Mouse (Mus musculus) CH12.LX (cell line): Measurements from ENCODE around the gene Zfp382. TPM values are rescaled to one million over a fixed set of nuclear protein-coding genes. Genes with fewer than 3 reads are reported as not detected.
A peak's percentile ranks its signal among the peaks of the same experiment; 100 is the strongest.

Experiments
- DNase-seq: peaks from one replicate; pipeline ENCODE4 v3.0.0-alpha.2; 2013; ENCODE audit errors: extremely low read depth
- H3K27ac ChIP-seq: 2 replicates; pipeline ENCODE4 v1.5.1; 2012; ENCODE audit warnings: low read depth, mild to moderate bottlenecking, control low read depth, moderate library complexity; ENCODE audit not compliant: insufficient read depth
- H3K27me3 ChIP-seq: replicated peaks from 2 replicates; pipeline ENCODE3; 2012; ENCODE audit warnings: inconsistent platforms
- H3K36me3 ChIP-seq, 2 experiments: replicated peaks in 1 of 2; 2 replicates each; pipeline versions ENCODE3 to v1.6.1; 2012; ENCODE audit warnings: inconsistent platforms in 1 of 2, low read length in 1 of 2, mild to moderate bottlenecking in 1 of 2, mixed read lengths in 1 of 2, moderate library complexity in 1 of 2; ENCODE audit not compliant: control insufficient read depth in 1 of 2, insufficient read depth in 1 of 2
- H3K4me1 ChIP-seq, 2 experiments: 2 replicates each; pipeline ENCODE4 v1.6.1; 2012; ENCODE audit warnings: inconsistent platforms in 1 of 2, moderate library complexity in 1 of 2; ENCODE audit not compliant: insufficient read depth in 2 of 2, control insufficient read depth in 1 of 2
- H3K4me2 ChIP-seq: 2 replicates; pipeline ENCODE4 v1.6.1; 2012; ENCODE audit warnings: low read depth, mild to moderate bottlenecking, control low read depth; ENCODE audit not compliant: poor library complexity, insufficient read depth, severe bottlenecking
- H3K4me3 ChIP-seq, 3 experiments: fragments of 150-350 bp in 1 of 3; sonication (generic) in 1 of 3; replicated peaks in 1 of 3; 2 replicates each; pipeline versions ENCODE3 to v1.5.1; 2011 to 2012; ENCODE audit warnings: low read depth in 2 of 3, low read length in 2 of 3, mild to moderate bottlenecking in 2 of 3, moderate library complexity in 2 of 3, control low read depth in 1 of 3, improper control_type of control experiment in 1 of 3, inconsistent platforms in 1 of 3, mixed read lengths in 1 of 3; ENCODE audit not compliant: poor library complexity in 1 of 3
- H3K79me2 ChIP-seq: replicated peaks from 2 replicates; pipeline ENCODE4 v1.6.1; 2012; ENCODE audit warnings: mild to moderate bottlenecking, moderate library complexity; ENCODE audit not compliant: control insufficient read depth, poor library complexity, insufficient read depth, severe bottlenecking; ENCODE audit errors: extremely low read depth
- H3K9ac ChIP-seq: 2 replicates; pipeline ENCODE4 v1.6.1; 2012; ENCODE audit warnings: low read depth, mild to moderate bottlenecking, control low read depth, moderate library complexity; ENCODE audit not compliant: insufficient read depth
- H3K9me3 ChIP-seq: replicated peaks from 2 replicates; pipeline ENCODE3; 2012; ENCODE audit warnings: low read length, inconsistent platforms, mixed read lengths
- BHLHE40 ChIP-seq: IDR thresholded peaks from 2 replicates; pipeline ENCODE4 v1.6.1; 2011; ENCODE audit warnings: mild to moderate bottlenecking, low read depth, low read length, improper control_type of control experiment
- CHD1 ChIP-seq: IDR thresholded peaks from 2 replicates; pipeline ENCODE4 v1.6.1; 2012; ENCODE audit warnings: low read depth, low read length, improper control_type of control experiment, inconsistent platforms
- CHD2 ChIP-seq: IDR thresholded peaks from 2 replicates; pipeline ENCODE4 v1.6.1; 2011; ENCODE audit warnings: low read length, improper control_type of control experiment
- CTCF ChIP-seq, 2 experiments: IDR thresholded peaks in 1 of 2; conservative IDR thresholded peaks in 1 of 2; 2 replicates each; pipeline ENCODE4 v1.5.1; 2011 to 2012; ENCODE audit warnings: low read depth in 2 of 2, low read length in 2 of 2, improper control_type of control experiment in 1 of 2, inconsistent platforms in 1 of 2, mild to moderate bottlenecking in 1 of 2, moderate library complexity in 1 of 2
- E2F4 ChIP-seq: IDR thresholded peaks from 2 replicates; pipeline ENCODE4 v1.6.1; 2011; ENCODE audit warnings: low read depth, low read length, improper control_type of control experiment; ENCODE audit not compliant: insufficient replicate concordance
- ELF1 ChIP-seq: IDR thresholded peaks from 2 replicates; pipeline ENCODE4 v1.6.1; 2014; ENCODE audit warnings: low read depth, mild to moderate bottlenecking, inconsistent platforms, low read length, improper control_type of control experiment
- EP300 ChIP-seq: IDR thresholded peaks from 2 replicates; pipeline ENCODE4 v1.6.1; 2011; ENCODE audit warnings: low read length, improper control_type of control experiment
- ETS1 ChIP-seq: conservative IDR thresholded peaks from 2 replicates; pipeline ENCODE4 v1.6.1; 2012; ENCODE audit warnings: low read depth, mild to moderate bottlenecking, inconsistent platforms, low read length, improper control_type of control experiment, moderate library complexity
- GABPA ChIP-seq: IDR thresholded peaks from 2 replicates; pipeline ENCODE4 v1.6.1; 2012; ENCODE audit warnings: low read depth, low read length, improper control_type of control experiment, inconsistent platforms; ENCODE audit not compliant: insufficient replicate concordance
- HCFC1 ChIP-seq: IDR thresholded peaks from 2 replicates; pipeline ENCODE4 v1.6.1; 2012; ENCODE audit warnings: low read depth, mild to moderate bottlenecking, inconsistent platforms, low read length, improper control_type of control experiment
- IRF4 ChIP-seq: IDR thresholded peaks from 2 replicates; pipeline ENCODE4 v1.6.1; 2014; ENCODE audit warnings: low read depth, mild to moderate bottlenecking, inconsistent platforms, low read length, improper control_type of control experiment
- JUN ChIP-seq: IDR thresholded peaks from 2 replicates; pipeline ENCODE4 v1.6.1; 2011; ENCODE audit warnings: low read depth, mild to moderate bottlenecking, low read length, improper control_type of control experiment, moderate library complexity; ENCODE audit not compliant: insufficient read depth
- JUND ChIP-seq: conservative IDR thresholded peaks from 2 replicates; pipeline ENCODE4 v1.6.1; 2011; ENCODE audit warnings: low read depth, low read length, improper control_type of control experiment
- KAT2A ChIP-seq: IDR thresholded peaks from 2 replicates; pipeline ENCODE4 v1.6.1; 2012; ENCODE audit warnings: low read length, improper control_type of control experiment, inconsistent platforms; ENCODE audit not compliant: insufficient replicate concordance
- MAFK ChIP-seq: IDR thresholded peaks from 2 replicates; pipeline ENCODE4 v1.6.1; 2011; ENCODE audit warnings: low read length, improper control_type of control experiment; ENCODE audit not compliant: insufficient replicate concordance
- MAX ChIP-seq: IDR thresholded peaks from 2 replicates; pipeline ENCODE4 v1.6.1; 2011; ENCODE audit warnings: low read length, improper control_type of control experiment
- MAZ ChIP-seq: IDR thresholded peaks from 2 replicates; pipeline ENCODE4 v1.6.1; 2012; ENCODE audit warnings: low read depth, mild to moderate bottlenecking, inconsistent platforms, low read length, improper control_type of control experiment, moderate library complexity
- MEF2A ChIP-seq: IDR thresholded peaks from 2 replicates; pipeline ENCODE4 v1.6.1; 2014; ENCODE audit warnings: low read depth, mild to moderate bottlenecking, inconsistent platforms, low read length, improper control_type of control experiment, borderline replicate concordance
- MXI1 ChIP-seq: IDR thresholded peaks from 2 replicates; pipeline ENCODE4 v1.6.1; 2011; ENCODE audit warnings: mild to moderate bottlenecking, low read depth, low read length, improper control_type of control experiment
- MYC ChIP-seq: IDR thresholded peaks from 2 replicates; pipeline ENCODE4 v1.6.1; 2011; ENCODE audit warnings: low read depth, mild to moderate bottlenecking, improper control_type of control experiment, low read length
- NELFE ChIP-seq: IDR thresholded peaks from 2 replicates; pipeline ENCODE4 v1.6.1; 2011; ENCODE audit warnings: low read depth, low read length, improper control_type of control experiment
- NRF1 ChIP-seq: IDR thresholded peaks from 2 replicates; pipeline ENCODE4 v1.6.1; 2014; ENCODE audit warnings: low read depth, mild to moderate bottlenecking, inconsistent platforms, low read length, improper control_type of control experiment, moderate library complexity
- PAX5 ChIP-seq: IDR thresholded peaks from 2 replicates; pipeline ENCODE4 v1.6.1; 2012; ENCODE audit warnings: low read length, inconsistent platforms, mixed read lengths
- POLR2A ChIP-seq: IDR thresholded peaks from 2 replicates; pipeline ENCODE4 v1.6.1; 2011; ENCODE audit warnings: low read depth, mild to moderate bottlenecking, improper control_type of control experiment, low read length
- POLR2AphosphoS2 ChIP-seq: IDR thresholded peaks from 2 replicates; pipeline ENCODE4 v1.6.1; 2011; ENCODE audit warnings: low read depth, low read length, improper control_type of control experiment
- RAD21 ChIP-seq: IDR thresholded peaks from 2 replicates; pipeline ENCODE4 v1.6.1; 2011; ENCODE audit warnings: low read depth, mild to moderate bottlenecking, low read length, improper control_type of control experiment, moderate library complexity
- RCOR1 ChIP-seq: conservative IDR thresholded peaks from 2 replicates; pipeline ENCODE4 v1.6.1; 2012; ENCODE audit warnings: low read depth, mild to moderate bottlenecking, inconsistent platforms, low read length, improper control_type of control experiment
- SIN3A ChIP-seq: IDR thresholded peaks from 2 replicates; pipeline ENCODE4 v1.6.1; 2012; ENCODE audit warnings: low read length, improper control_type of control experiment, inconsistent platforms
- SMC3 ChIP-seq: IDR thresholded peaks from 2 replicates; pipeline ENCODE4 v1.6.1; 2011; ENCODE audit warnings: low read depth, low read length, improper control_type of control experiment
- TBP ChIP-seq: conservative IDR thresholded peaks from 2 replicates; pipeline ENCODE4 v1.6.1; 2011; ENCODE audit warnings: low read depth, low read length, improper control_type of control experiment
- TCF12 ChIP-seq: IDR thresholded peaks from 2 replicates; pipeline ENCODE4 v1.6.1; 2014; ENCODE audit warnings: low read depth, mild to moderate bottlenecking, inconsistent platforms, low read length, improper control_type of control experiment
- UBTF ChIP-seq: IDR thresholded peaks from 2 replicates; pipeline ENCODE4 v1.6.1; 2012; ENCODE audit warnings: low read depth, mild to moderate bottlenecking, inconsistent platforms, low read length, improper control_type of control experiment, moderate library complexity
- USF1 ChIP-seq: IDR thresholded peaks from 2 replicates; pipeline ENCODE4 v1.6.1; 2014; ENCODE audit warnings: low read depth, mild to moderate bottlenecking, inconsistent platforms, low read length, improper control_type of control experiment
- USF2 ChIP-seq: conservative IDR thresholded peaks from 2 replicates; pipeline ENCODE4 v1.6.1; 2011; ENCODE audit warnings: low read depth, low read length, improper control_type of control experiment
- ZC3H11A ChIP-seq: IDR thresholded peaks from 2 replicates; pipeline ENCODE4 v1.6.1; 2012; ENCODE audit warnings: low read depth, mild to moderate bottlenecking, inconsistent platforms, low read length, improper control_type of control experiment
- ZKSCAN1 ChIP-seq: IDR thresholded peaks from 2 replicates; pipeline ENCODE4 v1.6.1; 2012; ENCODE audit warnings: low read depth, inconsistent platforms, low read length, improper control_type of control experiment, borderline replicate concordance
- ZMIZ1 ChIP-seq: IDR thresholded peaks from 2 replicates; pipeline ENCODE4 v1.6.1; 2012; ENCODE audit warnings: low read depth, mild to moderate bottlenecking, inconsistent platforms, low read length, improper control_type of control experiment
- ZNF384 ChIP-seq: IDR thresholded peaks from 2 replicates; pipeline ENCODE4 v1.6.1; 2012; ENCODE audit warnings: low read depth, low read length, improper control_type of control experiment, inconsistent platforms
- dilution Hi-C: fragments of 300-500 bp; cut with MboI; formaldehyde crosslinking; loops from 2 replicates; pipeline ENCODE4 v1.14.3; 2020; ENCODE audit warnings: low sequenced_read_pairs; ENCODE audit not compliant: extremely low pct_unique_long_range_greater_than_20kb, extremely low pct_ligation_motif_present
- in situ Hi-C: fragments of 300-500 bp; cut with MboI; formaldehyde crosslinking; loops from 3 replicates; pipeline ENCODE4 v1.14.3; 2019; ENCODE audit warnings: low sequenced_read_pairs, low pct_ligation_motif_present, low pct_unique_long_range_greater_than_20kb, mixed read lengths
- polyA plus RNA-seq: library from polyadenylated mRNA; unstranded; fragments of >175 nt; gene quantifications from 2 replicates; pipeline ENCODE4 v1.2.1, GENCODE M21; 2012; ENCODE audit warnings: low read depth; ENCODE audit not compliant: insufficient read length
- total RNA-seq, 2 experiments: library from RNA; depleted of rRNA; stranded (reverse); fragments of 300-350 nt in 1 of 2; fragments of >200 nt in 1 of 2; gene quantifications; 2 replicates each; pipeline ENCODE4 v1.2.3; 2012 to 2014

Gene Zfp382
- total and polyA plus RNA-seq, 3 experiments, result 3.3 to 4.7 (median 4.7) TPM

GRCm38 (mm10) chr7:30094646-30095429 is 26.9 kb upstream of the Zfp382 start, which contains the start of gene Zfp260:
Gene Zfp260, plus strand, starts transcription at chr7:30094777.
- peak within 1 kb of the TSS; percentile 68 to 76 (median 73) for H3K4me3 ChIP-seq
- H3K27me3 ChIP-seq, result no peaks in the 10 kb centered on the region
- peak within 1 kb of the TSS; percentile 91 for H3K9ac ChIP-seq
- peak within 1 kb of the TSS; percentile 87 for H3K4me2 ChIP-seq
- in situ Hi-C loops, result no loop called here
- H3K4me1 ChIP-seq, result peaks cover 11 to 36% of the 10 kb centered on the region in 2 experiments
- no peak for TF ChIP-seq CHD1
- peak; percentile 84; the same call in 1 of the 2 replicates for TF ChIP-seq KAT2A
- no peak; the same call in 1 of the 2 replicates for TF ChIP-seq USF2
- TF ChIP-seq MAFK, result 0 out of 2 replicates have a peak, but pooled peaks have one; percentile 12
- TF ChIP-seq NRF1, result peak; percentile 94
- peak; percentile 72; the same call in 1 of the 2 replicates for TF ChIP-seq SIN3A
- TF ChIP-seq BHLHE40, result no peak
- no peak; the same call in none of the 2 replicates for TF ChIP-seq IRF4
- no peak for TF ChIP-seq USF1
- no peak for TF ChIP-seq MYC
- peak; percentile 59 for TF ChIP-seq NELFE
- no peak for TF ChIP-seq JUN
- TF ChIP-seq POLR2A, result peak; percentile 77
- no peak for TF ChIP-seq UBTF
- 0 out of 2 replicates have a peak, but pooled peaks have one; percentile 7 for TF ChIP-seq ETS1
- TF ChIP-seq CTCF (conservative IDR thresholded peaks at IDR 0.05 in 1 of 2, IDR thresholded peaks at IDR 0.05 in 1 of 2; ENCODE audit: low read depth in 2 of 2, low read length in 2 of 2), result no peak
- TF ChIP-seq PAX5, result no peak
- TF ChIP-seq MAZ, result 0 out of 2 replicates have a peak, but pooled peaks have one; percentile 12
- TF ChIP-seq ZKSCAN1, result no peak
- TF ChIP-seq JUND, result no peak; the same call in 1 of the 2 replicates
- no peak for TF ChIP-seq MEF2A
- peak; percentile 89 for TF ChIP-seq MXI1
- peak; percentile 63; the same call in 1 of the 2 replicates for TF ChIP-seq ELF1
- no peak for TF ChIP-seq ZNF384
- TF ChIP-seq CHD2, result peak; percentile 88
- TF ChIP-seq TCF12, result peak; percentile 48
- no peak; the same call in 1 of the 2 replicates for TF ChIP-seq POLR2AphosphoS2
- TF ChIP-seq GABPA, result peak; percentile 25; the same call in 1 of the 2 replicates
- TF ChIP-seq E2F4, result no peak
- peak; percentile 58; the same call in 1 of the 2 replicates for TF ChIP-seq TBP
- no peak for TF ChIP-seq RCOR1
- peak; percentile 94 for TF ChIP-seq HCFC1
- TF ChIP-seq SMC3, result no peak
- no peak for TF ChIP-seq ZC3H11A
- no peak for TF ChIP-seq EP300
- no peak for TF ChIP-seq RAD21
- no peak for TF ChIP-seq ZMIZ1
- TF ChIP-seq MAX, result no peak
- TF ChIP-seq, all 38 proteins: peak for 15
- no peaks in the 10 kb centered on the region for H3K9me3 ChIP-seq
- dilution Hi-C loops, result no loop called here
- peaks cover 8% of the 10 kb centered on the region; the same call in 1 of the 2 replicates for H3K79me2 ChIP-seq
- H3K36me3 ChIP-seq, result peaks cover 3 to 18% of the 10 kb centered on the region in 2 experiments
- peak within 1 kb of the TSS; percentile 83 for H3K27ac ChIP-seq
- peak; percentile 94 for DNase-seq
